Mouse (Mus musculus) kidney, adult 2 months (tissue): ENCODE measurements around the gene Timp3. TPM values are rescaled to one million over a fixed set of nuclear protein-coding genes. Genes with fewer than 3 reads are reported as not detected.
A peak's percentile ranks its signal among the peaks of the same experiment; 100 is the strongest.

Experiments used
- DNase-seq: peaks from one replicate; pipeline ENCODE4 v3.0.0; 2021
- H3K27ac ChIP-seq: fragments of 200-500 bp; 2 replicates; pipeline ENCODE4 v1.5.1; 2012; ENCODE audit warnings: low read depth, low read length, control low read depth, inconsistent platforms; ENCODE audit not compliant: insufficient read depth
- H3K27me3 ChIP-seq: fragments of 200-500 bp; replicated peaks from 2 replicates; pipeline ENCODE4 v1.6.1; 2012; ENCODE audit warnings: mild to moderate bottlenecking, moderate library complexity, low read length, inconsistent platforms; ENCODE audit not compliant: control insufficient read depth, insufficient read depth
- H3K36me3 ChIP-seq: fragments of 200-500 bp; 2 replicates; pipeline ENCODE4 v1.6.1; 2012; ENCODE audit warnings: mild to moderate bottlenecking, moderate library complexity, low read length, inconsistent platforms; ENCODE audit not compliant: control insufficient read depth, insufficient read depth
- H3K4me1 ChIP-seq: fragments of 200-500 bp; 2 replicates; pipeline ENCODE4 v1.6.1; 2011; ENCODE audit warnings: low read length; ENCODE audit not compliant: control insufficient read depth, insufficient read depth
- H3K4me3 ChIP-seq: fragments of 200-500 bp; 2 replicates; pipeline ENCODE4 v1.5.1; 2011; ENCODE audit warnings: mild to moderate bottlenecking, low read depth, low read length, control low read depth; ENCODE audit not compliant: insufficient read depth
- CTCF ChIP-seq: fragments of 200-500 bp; conservative IDR thresholded peaks from 2 replicates; pipeline ENCODE4 v1.5.1; 2011; ENCODE audit warnings: low read depth, mild to moderate bottlenecking, control low read depth, low read length, moderate library complexity, mixed read lengths; ENCODE audit not compliant: insufficient read depth, insufficient read length
- POLR2A ChIP-seq: fragments of 200-500 bp; IDR thresholded peaks from one replicate; pipeline ENCODE4 v1.6.1; 2011; ENCODE audit warnings: low read depth, low read length, control low read depth
- WGBS: fragments of 180-500 bp; shearing (Covaris S2); methylation state at CpG from one replicate; pipeline ENCODE4 v1.1.7; 2018; 5-methylcytosine and 5-hydroxymethylcytosine counted together
- polyA plus RNA-seq: library from polyadenylated mRNA; depleted of rRNA; stranded (reverse); fragments of >200 nt; gene quantifications from 2 replicates; pipeline ENCODE4 v1.2.3, GENCODE M21; 2012

The Timp3 gene
- polyA plus RNA-seq, 1 experiment = 609 TPM

DNA sequence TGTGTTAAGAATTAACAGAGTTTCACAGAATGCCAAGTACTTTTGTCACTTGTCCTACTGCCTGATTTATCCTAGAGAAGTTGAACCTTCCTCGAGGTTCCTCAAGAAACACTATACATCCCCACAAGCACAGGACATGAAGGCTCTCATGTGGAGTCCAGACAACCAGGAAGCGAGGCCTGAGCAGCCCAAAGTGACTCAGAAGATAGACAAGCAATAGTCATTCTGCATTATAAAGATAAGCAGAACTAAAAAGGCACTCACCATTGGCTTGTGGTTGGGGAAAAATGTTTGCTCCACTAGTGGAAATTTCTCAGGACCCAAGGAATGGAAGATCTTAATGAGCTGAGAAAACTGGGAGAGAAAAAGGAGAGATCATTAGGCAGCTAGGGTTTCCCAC lies 51.1 kb downstream of the Timp3 start:
- TF ChIP-seq CTCF (no peak), POLR2A (no peak)
- Histone ChIP-seq H3K4me3 (no peak overlapping the region), H3K36me3 (peaks cover 18% of the 10 kb centered on the region), H3K27me3 (no peaks in the 10 kb centered on the region), H3K27ac (peak overlapping the region; percentile 33; the same call in 1 of the 2 replicates), H3K4me1 (peaks cover 4% of the 10 kb centered on the region; the same call in 1 of the 2 replicates)
- 42% methylated on average over 2 of the region's 2 CpGs for WGBS
- peak; percentile 51 for DNase-seq

DNA sequence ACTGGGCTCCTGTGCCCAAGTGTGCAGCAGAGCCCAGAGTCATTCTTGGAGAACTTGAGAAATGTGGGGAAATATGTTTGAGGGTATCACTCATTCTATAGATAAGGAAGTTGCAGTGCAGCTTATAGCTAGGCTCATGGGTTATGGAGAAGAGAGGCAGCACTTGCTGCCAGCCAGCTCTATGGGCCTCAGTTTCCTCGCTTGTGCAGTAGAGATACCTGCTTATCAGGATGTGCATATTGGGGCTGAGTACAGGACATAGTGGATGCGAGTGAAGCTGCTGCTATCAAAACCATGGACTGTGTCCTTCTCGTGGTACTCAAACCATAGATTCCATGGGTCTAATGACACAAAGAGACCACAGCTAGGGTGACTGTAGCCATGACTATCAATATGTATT lies 52.3 kb downstream of the Timp3 start:
- no peak overlapping the region for H3K4me3 ChIP-seq
- TF ChIP-seq CTCF = no peak
- TF ChIP-seq POLR2A = no peak
- peaks cover 3% of the 10 kb centered on the region; the same call in 1 of the 2 replicates for H3K4me1 ChIP-seq
- H3K27ac ChIP-seq = no peak overlapping the region
- no peak for DNase-seq
- H3K27me3 ChIP-seq = no peaks in the 10 kb centered on the region
- peaks cover 10% of the 10 kb centered on the region; the same call in 1 of the 2 replicates for H3K36me3 ChIP-seq
- whole genome bisulfite sequencing = 98% methylated on average over 3 of the region's 3 CpGs

- Histone ChIP-seq H3K4me1 (0 out of 2 replicates have a peak, but pooled peaks cover 3% of the 10 kb centered on the region), H3K27ac (no peak overlapping the region), H3K36me3 (no peaks in the 10 kb centered on the region), H3K27me3 (no peaks in the 10 kb centered on the region), H3K4me3 (no peak overlapping the region)
- 58% methylated on average over 5 of the region's 5 CpGs for WGBS
- TF ChIP-seq POLR2A = no peak
- TF ChIP-seq CTCF = peak; percentile 49
- peak; percentile 72 for DNase-seq
Measured at GRCm38 (mm10) chr10:86356819-86357563, 56.8 kb downstream of the Timp3 start.

- TF ChIP-seq CTCF (no peak), POLR2A (no peak)
- H3K27ac ChIP-seq = no peak overlapping the region
- H3K36me3 ChIP-seq = no peaks in the 10 kb centered on the region
- no peaks in the 10 kb centered on the region for H3K27me3 ChIP-seq
- WGBS = 81% methylated on average over 7 of the region's 7 CpGs
- DNase-seq = no peak
- H3K4me3 ChIP-seq = no peak overlapping the region
- H3K4me1 ChIP-seq = 0 out of 2 replicates have a peak, but pooled peaks cover 3% of the 10 kb centered on the region
Measured at GRCm38 (mm10) chr10:86358307-86358975, 58.3 kb downstream of the Timp3 start.

DNA sequence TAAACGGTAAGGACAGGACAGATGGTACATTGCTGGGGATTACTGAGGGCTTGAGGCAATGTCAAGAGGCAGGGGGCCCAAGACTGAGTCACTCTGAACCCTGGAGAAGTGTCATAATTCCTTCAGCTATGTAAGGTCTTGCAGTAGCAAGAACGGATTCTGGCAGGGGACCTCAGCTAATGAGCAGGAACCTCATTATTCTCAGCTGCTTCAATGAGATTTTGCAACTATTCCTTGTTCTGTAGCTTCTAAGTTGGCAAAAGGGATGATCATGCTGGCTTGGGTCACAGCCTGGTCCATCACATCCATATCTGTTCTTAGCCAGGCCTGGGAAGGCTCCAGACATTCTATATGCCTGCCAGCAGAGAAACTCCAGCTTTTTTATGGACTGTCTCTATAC lies 59.0 kb downstream of the Timp3 start:
- Histone ChIP-seq H3K36me3 (no peaks in the 10 kb centered on the region), H3K4me3 (no peak overlapping the region), H3K27me3 (no peaks in the 10 kb centered on the region), H3K27ac (no peak overlapping the region), H3K4me1 (0 out of 2 replicates have a peak, but pooled peaks cover 3% of the 10 kb centered on the region)
- no peak for DNase-seq
- TF ChIP-seq POLR2A (no peak), CTCF (no peak)
- 75% methylated on average over 2 of the region's 2 CpGs for WGBS

GRCm38 (mm10) chr10:86359699-86360098 lies 59.5 kb downstream of the Timp3 start:
- no peak for TF ChIP-seq POLR2A
- Histone ChIP-seq H3K4me3 (no peak overlapping the region), H3K27ac (no peak overlapping the region), H3K27me3 (no peaks in the 10 kb centered on the region), H3K36me3 (no peaks in the 10 kb centered on the region), H3K4me1 (0 out of 2 replicates have a peak, but pooled peaks cover 3% of the 10 kb centered on the region)
- DNase-seq = peak; percentile 10
- 58% methylated on average over 4 of the region's 4 CpGs for WGBS

GRCm38 (mm10) chr10:86363669-86364309 lies 63.6 kb downstream of the Timp3 start:
- H3K4me1 ChIP-seq = peaks cover 7% of the 10 kb centered on the region
- no peak overlapping the region for H3K4me3 ChIP-seq
- DNase-seq = no peak
- 85% methylated on average over 8 of the region's 8 CpGs for WGBS
- TF ChIP-seq POLR2A (no peak), CTCF (no peak)
- no peaks in the 10 kb centered on the region for H3K27me3 ChIP-seq
- no peaks in the 10 kb centered on the region for H3K36me3 ChIP-seq
- H3K27ac ChIP-seq = no peak overlapping the region
